Mouse (Mus musculus) kidney, adult 9 months (tissue): ENCODE measurements at regions not wholly inside any gene's neighbourhood (a gene's known extent, or its start where the extent isn't known, plus 50 kb on each side); places are given as distances from the start of the nearest gene placed in this dataset.
A peak's percentile ranks its signal among the peaks of the same experiment; 100 is the strongest.
"Not testable (repeated sequence)": the region's sequence is repeated elsewhere in the genome, so short reads cannot be mapped to it uniquely, and the experiment has no call there.

Experiments used
- DNase-seq: peaks from one replicate; pipeline ENCODE4 v3.0.0; 2022

GRCm38 (mm10) chr1:102062268-102062667 is 2289.7 kb downstream of the Cntnap5b start:
- DNase-seq: no peak

- no peak for DNase-seq
Measured at GRCm38 (mm10) chr1:102105658-102106057, 2333.1 kb downstream of the Cntnap5b start.

GRCm38 (mm10) chr1:102139021-102139420 is 2366.5 kb downstream of the Cntnap5b start:
- no peak for DNase-seq

GRCm38 (mm10) chr1:102146368-102146767 is 2373.8 kb downstream of the Cntnap5b start:
- DNase-seq: no peak

GRCm38 (mm10) chr1:102166649-102167048 is 2394.1 kb downstream of the Cntnap5b start:
- DNase-seq: no peak

- DNase-seq: no peak
Measured at GRCm38 (mm10) chr1:102170566-102171286, 2398.2 kb downstream of the Cntnap5b start.

DNA sequence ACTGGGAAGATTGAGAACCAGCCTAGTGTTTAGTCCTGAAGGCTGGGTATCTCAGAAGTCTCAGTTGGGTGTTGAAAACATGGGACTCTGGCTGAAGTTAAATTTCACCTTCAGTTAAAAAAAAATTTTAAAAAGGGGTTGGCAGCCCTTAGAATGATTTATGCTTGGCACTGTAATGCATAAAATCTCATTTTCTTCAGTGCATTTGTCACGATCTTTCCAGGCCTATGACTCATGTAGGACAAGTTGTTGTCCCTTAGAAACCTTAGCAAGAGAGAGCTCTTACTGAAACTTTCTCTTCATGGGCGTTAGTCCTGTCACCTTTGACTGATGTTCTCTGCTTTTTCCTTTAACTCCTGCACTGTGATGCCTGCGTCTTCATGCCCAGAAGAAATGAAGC is 2413.4 kb downstream of the Cntnap5b start:
- DNase-seq: no peak

DNA sequence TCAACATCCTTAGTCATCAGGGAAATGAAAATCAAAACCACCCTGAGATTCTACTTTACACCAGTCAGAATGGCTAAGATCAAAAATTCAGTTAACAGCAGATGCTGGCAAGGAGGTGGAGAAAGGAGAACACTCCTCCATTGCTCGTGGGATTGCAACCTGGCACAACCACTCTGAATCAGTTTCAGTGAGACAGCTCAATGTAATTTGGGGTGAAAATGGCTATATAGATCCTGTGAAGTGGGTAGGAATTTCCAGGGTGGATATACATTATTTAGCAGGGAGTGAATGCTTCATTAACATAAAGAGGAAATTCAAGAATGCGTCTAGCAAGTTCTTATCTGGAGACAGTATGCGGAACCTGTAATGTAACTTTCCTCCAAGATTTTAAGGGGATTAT is 2462.9 kb downstream of the Cntnap5b start:
- no peak for DNase-seq

GRCm38 (mm10) chr1:102263126-102263860 is 2490.7 kb downstream of the Cntnap5b start:
- DNase-seq: not testable (repeated sequence)

- DNase-seq: not testable (repeated sequence)
Measured at GRCm38 (mm10) chr1:102264457-102264856, 2491.9 kb downstream of the Cntnap5b start.

GRCm38 (mm10) chr1:102274456-102274855 is 2493.9 kb upstream of the Cdh20 start:
- DNase-seq: no peak

DNA sequence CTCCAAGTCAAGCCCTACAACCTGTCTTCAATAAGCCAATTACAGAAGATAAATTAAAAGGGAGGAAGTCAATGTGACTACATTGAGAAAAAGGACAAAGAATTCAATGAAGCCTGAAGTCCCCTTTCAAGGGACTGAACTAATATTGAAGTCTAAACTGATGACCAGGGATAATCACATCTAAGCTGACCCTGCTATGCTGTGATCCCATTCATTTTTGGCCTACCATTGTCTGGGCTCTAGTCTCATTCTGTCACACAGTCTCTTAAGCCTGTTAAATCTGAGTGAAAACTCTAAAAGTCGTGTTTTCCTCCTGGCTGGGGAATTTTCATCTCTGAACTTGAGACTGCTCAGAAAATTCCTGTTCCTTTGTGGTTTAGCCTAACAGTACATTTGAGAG is 2480.0 kb upstream of the Cdh20 start:
- DNase-seq: no peak

GRCm38 (mm10) chr1:102303526-102303925 is 2464.8 kb upstream of the Cdh20 start:
- DNase-seq: no peak

DNA sequence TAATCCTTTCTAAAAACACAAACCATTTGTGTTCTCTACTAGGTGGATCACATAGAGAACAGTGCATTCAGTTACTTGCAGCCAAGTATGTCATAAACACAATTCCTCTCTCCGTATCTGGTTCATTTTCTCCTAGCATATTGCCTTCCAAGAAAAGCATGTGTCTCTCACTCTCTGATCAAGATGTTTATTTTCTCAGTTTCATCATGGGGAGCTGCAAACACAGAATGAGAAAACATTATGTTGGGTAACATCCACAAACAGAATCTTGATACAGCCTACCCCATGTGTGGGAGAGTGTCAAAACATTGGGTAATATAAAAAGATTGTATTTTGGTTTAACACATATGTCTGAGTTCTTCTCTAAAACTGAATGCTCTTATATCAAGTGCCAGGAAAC is 2415.2 kb upstream of the Cdh20 start:
- DNase-seq: no peak

GRCm38 (mm10) chr1:102357911-102358310 is 2410.4 kb upstream of the Cdh20 start:
- DNase-seq: not testable (repeated sequence)

DNA sequence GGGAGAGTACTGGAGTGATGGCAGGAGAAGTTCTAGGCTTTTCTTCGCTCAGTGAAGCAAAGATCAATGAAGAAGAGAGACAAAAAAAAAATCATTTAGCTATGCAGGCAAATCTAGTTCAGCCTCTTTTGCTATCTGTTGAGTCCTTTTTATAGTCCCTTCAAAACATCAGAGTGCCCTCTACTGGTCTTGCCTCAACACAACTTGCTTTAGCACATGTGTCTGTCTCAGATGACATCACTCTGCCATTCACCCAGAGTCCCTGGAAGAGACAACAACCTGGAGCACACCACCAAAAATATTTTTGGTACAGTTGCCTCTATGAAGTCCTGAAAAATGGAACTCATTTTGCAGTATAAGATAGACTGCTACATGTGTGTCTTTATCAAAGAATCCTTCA is 2389.7 kb upstream of the Cdh20 start:
- peak; percentile 3 for DNase-seq
